Mouse (Mus musculus) right cerebral cortex, adult 18-20 months (tissue): ENCODE data around the gene Zfp619.
"Not testable (repeated sequence)": the region's sequence is repeated elsewhere in the genome, so short reads cannot be mapped to it uniquely, and the experiment has no call there.

ENCODE experiments used
- DNase-seq: peaks from one replicate; pipeline ENCODE4 v3.0.0; 2022; ENCODE audit warnings: mixed read lengths

Zfp619 gene

GRCm38 (mm10) chr7:39517616-39518177 is at the start of gene Zfp619:
Gene Zfp619, plus strand, starts transcription at chr7:39517766.
- peak; percentile 93 for DNase-seq

GRCm38 (mm10) chr7:39479013-39479412 is 38.6 kb upstream of the Zfp619 start:
- DNase-seq, result no peak

- no peak for DNase-seq
These were observed 33.2 kb upstream of the Zfp619 start for GRCm38 (mm10) chr7:39484384-39484783.

- peak; percentile 3 for DNase-seq
These were observed 30.3 kb upstream of the Zfp619 start for GRCm38 (mm10) chr7:39487159-39487853.

- DNase-seq, result no peak
These were observed 29.7 kb upstream of the Zfp619 start for GRCm38 (mm10) chr7:39487854-39488205.

- no peak for DNase-seq
These were observed 22.9 kb upstream of the Zfp619 start for GRCm38 (mm10) chr7:39494646-39495045.

GRCm38 (mm10) chr7:39504100-39504499 is 13.5 kb upstream of the Zfp619 start:
- DNase-seq, result no peak

- no peak for DNase-seq
These were observed 796 bp downstream of the Zfp619 start for GRCm38 (mm10) chr7:39518362-39518761.

GRCm38 (mm10) chr7:39523703-39524424 is 6.3 kb downstream of the Zfp619 start:
- no peak for DNase-seq

- no peak for DNase-seq
These were observed 25.6 kb downstream of the Zfp619 start for GRCm38 (mm10) chr7:39543151-39543550.

GRCm38 (mm10) chr7:39544242-39545111 is 26.9 kb downstream of the Zfp619 start:
- DNase-seq, result peak; percentile 65

- no peak for DNase-seq
These were observed 27.6 kb downstream of the Zfp619 start for GRCm38 (mm10) chr7:39545134-39545533.

- DNase-seq, result no peak
These were observed 31.8 kb downstream of the Zfp619 start for GRCm38 (mm10) chr7:39549336-39549735.

GRCm38 (mm10) chr7:39551976-39552891 is 34.7 kb downstream of the Zfp619 start:
- DNase-seq, result peak; percentile 97

GRCm38 (mm10) chr7:39552993-39553392 is 35.4 kb downstream of the Zfp619 start:
- no peak for DNase-seq

- DNase-seq, result no peak
These were observed 36.3 kb downstream of the Zfp619 start for GRCm38 (mm10) chr7:39553871-39554270.

GRCm38 (mm10) chr7:39580066-39580465 is 62.5 kb downstream of the Zfp619 start:
- DNase-seq, result no peak

GRCm38 (mm10) chr7:39580601-39581000 is 63.0 kb downstream of the Zfp619 start:
- no peak for DNase-seq

GRCm38 (mm10) chr7:39586834-39587233 is 69.3 kb downstream of the Zfp619 start:
- DNase-seq, result not testable (repeated sequence)

GRCm38 (mm10) chr7:39588037-39588436 is 70.5 kb downstream of the Zfp619 start:
- DNase-seq, result no peak

- DNase-seq, result peak; percentile 33
These were observed 71.0 kb downstream of the Zfp619 start for GRCm38 (mm10) chr7:39588471-39589041.

GRCm38 (mm10) chr7:39589044-39589443 is 71.5 kb downstream of the Zfp619 start:
- DNase-seq, result not testable (repeated sequence)
